Comparison of ENCODE assay signal across 8 mouse cellular contexts in the genomic region with DNA sequence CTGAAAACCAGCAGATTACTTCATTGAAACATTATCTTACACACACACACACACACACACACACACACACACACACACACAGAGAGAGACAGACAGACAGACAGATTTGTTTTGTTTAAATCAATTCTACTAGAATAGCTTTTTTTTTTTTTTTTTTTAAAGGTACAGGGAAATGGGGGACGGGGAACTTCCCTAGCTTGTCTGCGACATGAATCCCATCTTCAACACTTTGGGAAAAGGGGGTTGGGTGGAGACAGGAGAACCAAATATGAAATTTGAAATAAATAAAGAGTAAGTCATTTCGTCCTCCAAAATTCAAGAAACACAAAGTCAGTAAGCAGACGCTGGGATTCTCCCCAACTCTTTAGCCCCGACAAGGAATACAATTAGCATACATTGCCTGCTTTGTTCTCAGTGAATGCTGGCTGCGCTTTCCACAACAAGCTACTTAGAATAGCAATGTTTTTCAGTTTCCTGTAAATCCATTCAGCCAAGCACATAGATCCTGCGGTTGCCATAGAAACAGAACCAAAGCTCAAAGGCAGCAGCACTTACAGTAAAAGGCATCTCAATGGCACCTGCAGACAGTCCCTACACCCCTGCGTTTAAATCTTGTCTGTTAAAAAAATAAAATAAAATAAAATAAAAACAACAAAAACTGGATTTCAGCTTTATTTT.
DNase-seq lines count a peak whose midpoint lies in the region; ATAC-seq lines count a peak whose summit lies in the region.

No protein-coding gene starts in this region.

- peaks cover 11% of the 10 kb centered on the region for H3K4me1 ChIP-seq in heart, embryonic 13.5 days
- peaks cover 36% of the 10 kb centered on the region for H3K4me1 ChIP-seq in hindbrain, embryonic 12.5 days
- H3K4me1 ChIP-seq in neural tube, embryonic 13.5 days (replicated peaks) = peaks cover 49% of the 10 kb centered on the region

- ATAC-seq in heart, embryonic 13.5 days (ENCODE audit: extremely low read depth, insufficient number of reproducible peaks, low FRiP score, low TSS enrichment) = no peak
- ATAC-seq in hindbrain, embryonic 12.5 days (ENCODE audit: low FRiP score) = peak; percentile 84
- peak; percentile 83 for ATAC-seq in neural tube, embryonic 13.5 days (ENCODE audit: low read depth)
- no peak for ATAC-seq in megakaryocyte, adult 5-6 weeks (ENCODE audit: poor library complexity, severe bottlenecking)

- no peaks in the 10 kb centered on the region for H3K36me3 ChIP-seq in heart, embryonic 13.5 days
- H3K36me3 ChIP-seq in hindbrain, embryonic 12.5 days = no peaks in the 10 kb centered on the region
- no peaks in the 10 kb centered on the region for H3K36me3 ChIP-seq in neural tube, embryonic 13.5 days

- no peak overlapping the region for H3K27ac ChIP-seq in heart, embryonic 13.5 days (replicated peaks)
- peak overlapping the region; percentile 75 for H3K27ac ChIP-seq in hindbrain, embryonic 12.5 days
- H3K27ac ChIP-seq in neural tube, embryonic 13.5 days (replicated peaks) = peak overlapping the region; percentile 87

- DNase-seq in heart, adult 8-10 months (ENCODE audit: low spot score) = no peak
- peak; percentile 93 for DNase-seq in brain, adult 2 months (ENCODE audit: low read depth, low spot score)
- DNase-seq in liver = no peak
- DNase-seq in gastrocnemius, postnatal 4 days (ENCODE audit: low spot score in 2 of 2) = no peak

- no peaks in the 10 kb centered on the region for H3K27me3 ChIP-seq in heart, embryonic 13.5 days (replicated peaks)
- H3K27me3 ChIP-seq in hindbrain, embryonic 12.5 days = no peaks in the 10 kb centered on the region
- H3K27me3 ChIP-seq in neural tube, embryonic 13.5 days = no peaks in the 10 kb centered on the region

- peaks cover 10% of the 10 kb centered on the region for H3K9me3 ChIP-seq in heart, embryonic 13.5 days
- no peaks in the 10 kb centered on the region for H3K9me3 ChIP-seq in hindbrain, embryonic 12.5 days (replicated peaks)
- no peaks in the 10 kb centered on the region for H3K9me3 ChIP-seq in neural tube, embryonic 13.5 days

- H3K9ac ChIP-seq in heart, embryonic 13.5 days = no peak overlapping the region
- no peak overlapping the region for H3K9ac ChIP-seq in hindbrain, embryonic 12.5 days
- peak overlapping the region; percentile 61 for H3K9ac ChIP-seq in neural tube, embryonic 13.5 days

- no peak overlapping the region for H3K4me3 ChIP-seq in heart, embryonic 13.5 days
- H3K4me3 ChIP-seq in hindbrain, embryonic 12.5 days = no peak overlapping the region
- H3K4me3 ChIP-seq in neural tube, embryonic 13.5 days = peak overlapping the region; percentile 21

- 19% methylated on average over 8 of the region's 8 CpGs for WGBS in heart, embryonic 13.5 days
- WGBS in hindbrain, embryonic 12.5 days = 9% methylated on average over 8 of the region's 8 CpGs
- 3% methylated on average over 8 of the region's 8 CpGs for WGBS in neural tube, embryonic 13.5 days

- peak overlapping the region; percentile 38 for H3K4me2 ChIP-seq in heart, embryonic 13.5 days
- H3K4me2 ChIP-seq in hindbrain, embryonic 12.5 days (replicated peaks) = peak overlapping the region; percentile 45
- peak overlapping the region; percentile 50 for H3K4me2 ChIP-seq in neural tube, embryonic 13.5 days

Comparison
In these comparisons a context has a peak if more than half of its experiments do, and no peak if none do; other contexts are left out.
1. ATAC-seq: peak in hindbrain, embryonic 12.5 days (single experiment) and neural tube, embryonic 13.5 days (single experiment); none in heart, embryonic 13.5 days (single experiment) and megakaryocyte, adult 5-6 weeks (single experiment).
2. Peak in every context shown above with its lines, with median percentiles within 50 percentile points of each other: H3K4me2 ChIP-seq.